Mouse (Mus musculus) myocyte (in vitro differentiated cells): Measurements from ENCODE around the gene Kif14.

Source experiments
- CEBPB ChIP-seq: IDR thresholded peaks from 2 replicates; pipeline ENCODE4 v1.6.1; 2011; ENCODE audit warnings: mild to moderate bottlenecking, moderate library complexity; ENCODE audit not compliant: poor library complexity, insufficient read depth, severe bottlenecking
- E2F4 ChIP-seq: IDR thresholded peaks from one replicate; pipeline ENCODE4 v1.6.1; 2011; ENCODE audit warnings: mild to moderate bottlenecking, control low read depth, moderate library complexity; ENCODE audit not compliant: insufficient read depth
- MAX ChIP-seq: IDR thresholded peaks from one replicate; pipeline ENCODE4 v1.6.1; 2011; ENCODE audit warnings: low read depth, mild to moderate bottlenecking, control low read depth
- MYOG ChIP-seq, 3 experiments: IDR thresholded peaks; one replicate each; pipeline ENCODE4 v1.6.1; 2011; ENCODE audit warnings: control low read depth in 2 of 3, low read depth in 2 of 3, mild to moderate bottlenecking in 2 of 3; ENCODE audit not compliant: insufficient read length in 2 of 3, control insufficient read depth in 1 of 3, insufficient read depth in 1 of 3
- POLR2A ChIP-seq: IDR thresholded peaks from one replicate; pipeline ENCODE4 v1.6.1; 2011; ENCODE audit warnings: low read depth, mild to moderate bottlenecking, control low read depth, moderate library complexity; ENCODE audit not compliant: insufficient read length
- POLR2AphosphoS2 ChIP-seq: IDR thresholded peaks from one replicate; pipeline ENCODE4 v1.6.1; 2011; ENCODE audit warnings: low read depth, control low read depth; ENCODE audit not compliant: insufficient read length
- REST ChIP-seq: IDR thresholded peaks from one replicate; pipeline ENCODE4 v1.6.1; 2011; ENCODE audit warnings: mild to moderate bottlenecking, control low read depth, moderate library complexity; ENCODE audit not compliant: insufficient read depth, insufficient read length
- SRF ChIP-seq: IDR thresholded peaks from one replicate; pipeline ENCODE4 v1.6.1; 2011; ENCODE audit warnings: low read depth; ENCODE audit not compliant: control insufficient read depth, insufficient read length
- TCF12 ChIP-seq: IDR thresholded peaks from one replicate; pipeline ENCODE4 v1.6.1; 2011; ENCODE audit warnings: mild to moderate bottlenecking, control low read depth; ENCODE audit not compliant: poor library complexity, insufficient read depth, severe bottlenecking
- TCF3 ChIP-seq: IDR thresholded peaks from one replicate; pipeline ENCODE4 v1.6.1; 2011; ENCODE audit warnings: low read depth, control low read depth; ENCODE audit not compliant: insufficient read length
- USF1 ChIP-seq: IDR thresholded peaks from one replicate; pipeline ENCODE4 v1.6.1; 2011; ENCODE audit warnings: low read depth, mild to moderate bottlenecking, control low read depth, moderate library complexity

GRCm38 (mm10) chr1:136470471-136470870 is 4.3 kb downstream of the Kif14 start:
- TF ChIP-seq E2F4 (no peak), POLR2A (no peak), USF1 (no peak), TCF12 (no peak), CEBPB (no peak), MYOG (IDR thresholded peaks at IDR 0.05; ENCODE audit: control insufficient read depth in 1 of 3, insufficient read depth in 1 of 3, insufficient read length in 2 of 3, low read depth in 2 of 3) (no peak), SRF (no peak), MAX (no peak), POLR2AphosphoS2 (no peak), REST (no peak), TCF3 (no peak)
